Mouse (Mus musculus): ENCODE results near the gene Snph. TPM values are rescaled to one million over a fixed set of nuclear protein-coding genes. Genes with fewer than 3 reads are reported as not detected.

Snph gene
- polyA plus RNA-seq, 1 experiment from 2014 or later: 0.21 TPM

- ATAC-seq (ENCODE audit: insufficient number of reproducible peaks, low FRiP score, low TSS enrichment, low read depth) (no peak), DNase-seq (ENCODE audit: low spot score) (no peak)
- H3K4me2 ChIP-seq (ENCODE audit: low read depth, severe bottlenecking): no peak overlapping the region
- 32% methylated on average over 2 of the region's 2 CpGs for WGBS
- H3K36me3 ChIP-seq (ENCODE audit: control insufficient read depth, insufficient read depth, low read length): no peaks in the 10 kb centered on the region
- H3K9ac ChIP-seq (ENCODE audit: low read length): no peak overlapping the region
- no peaks in the 10 kb centered on the region for H3K9me3 ChIP-seq (ENCODE audit: control insufficient read depth, low read length)
- no peaks in the 10 kb centered on the region for H3K4me1 ChIP-seq (ENCODE audit: control insufficient read depth, insufficient read depth, low read length)
- no peak overlapping the region for H3K27ac ChIP-seq (replicated peaks; ENCODE audit: low read depth, low read length)
- no peak overlapping the region for H3K4me3 ChIP-seq (ENCODE audit: low read depth, low read length)
- H3K27me3 ChIP-seq (ENCODE audit: control insufficient read depth, insufficient read depth, low read length): peaks cover 32% of the 10 kb centered on the region
Observed at GRCm38 (mm10) chr2:151634903-151635302, 2.5 kb upstream of the Snph start.

GRCm38 (mm10) chr2:151632982-151633381, 589 bp upstream of the Snph start:
- H3K36me3 ChIP-seq (ENCODE audit: control insufficient read depth, insufficient read depth, low read length): no peaks in the 10 kb centered on the region
- ATAC-seq (ENCODE audit: insufficient number of reproducible peaks, low FRiP score, low TSS enrichment, low read depth) (no peak), DNase-seq (ENCODE audit: low spot score) (no peak)
- H3K9ac ChIP-seq (ENCODE audit: low read length): no peak overlapping the region
- no peaks in the 10 kb centered on the region for H3K4me1 ChIP-seq (ENCODE audit: control insufficient read depth, insufficient read depth, low read length)
- H3K4me2 ChIP-seq (ENCODE audit: low read depth, severe bottlenecking): no peak overlapping the region
- 34% methylated on average over 5 of the region's 5 CpGs for WGBS
- no peaks in the 10 kb centered on the region for H3K9me3 ChIP-seq (ENCODE audit: control insufficient read depth, low read length)
- H3K27me3 ChIP-seq (ENCODE audit: control insufficient read depth, insufficient read depth, low read length): peaks cover 32% of the 10 kb centered on the region
- H3K4me3 ChIP-seq (ENCODE audit: low read depth, low read length): no peak overlapping the region
- no peak overlapping the region for H3K27ac ChIP-seq (replicated peaks; ENCODE audit: low read depth, low read length)

GRCm38 (mm10) chr2:151631406-151632158, 811 bp downstream of the Snph start:
- no peaks in the 10 kb centered on the region for H3K9me3 ChIP-seq (ENCODE audit: control insufficient read depth, low read length)
- peak overlapping the region; percentile 98 for H3K4me2 ChIP-seq (ENCODE audit: low read depth, severe bottlenecking)
- peak overlapping the region; percentile 60 for H3K4me3 ChIP-seq (ENCODE audit: low read depth, low read length)
- no peak for ATAC-seq (ENCODE audit: insufficient number of reproducible peaks, low FRiP score, low TSS enrichment, low read depth)
- DNase-seq (ENCODE audit: low spot score): no peak
- H3K4me1 ChIP-seq (ENCODE audit: control insufficient read depth, insufficient read depth, low read length): no peaks in the 10 kb centered on the region
- H3K36me3 ChIP-seq (ENCODE audit: control insufficient read depth, insufficient read depth, low read length): no peaks in the 10 kb centered on the region
- peaks cover 32% of the 10 kb centered on the region for H3K27me3 ChIP-seq (ENCODE audit: control insufficient read depth, insufficient read depth, low read length)
- whole genome bisulfite sequencing: 3% methylated on average over 22 of the region's 22 CpGs
- no peak overlapping the region for H3K27ac ChIP-seq (replicated peaks; ENCODE audit: low read depth, low read length)
- peak overlapping the region; percentile 58 for H3K9ac ChIP-seq (ENCODE audit: low read length)

- H3K36me3 ChIP-seq (ENCODE audit: control insufficient read depth, insufficient read depth, low read length): no peaks in the 10 kb centered on the region
- 57% methylated on average over 7 of the region's 7 CpGs for WGBS
- ATAC-seq (ENCODE audit: insufficient number of reproducible peaks, low FRiP score, low TSS enrichment, low read depth): no peak
Observed at GRCm38 (mm10) chr2:151629310-151629709, 3.1 kb downstream of the Snph start.

GRCm38 (mm10) chr2:151628011-151628410, 4.4 kb downstream of the Snph start:
- no peaks in the 10 kb centered on the region for H3K4me1 ChIP-seq (ENCODE audit: control insufficient read depth, insufficient read depth, low read length)
- H3K9ac ChIP-seq (ENCODE audit: low read length): no peak overlapping the region
- no peak overlapping the region for H3K4me2 ChIP-seq (ENCODE audit: low read depth, severe bottlenecking)
- no peaks in the 10 kb centered on the region for H3K9me3 ChIP-seq (ENCODE audit: control insufficient read depth, low read length)
- H3K27ac ChIP-seq (replicated peaks; ENCODE audit: low read depth, low read length): no peak overlapping the region
- no peak overlapping the region for H3K4me3 ChIP-seq (ENCODE audit: low read depth, low read length)
- 95% methylated on average over 3 of the region's 3 CpGs for WGBS
- DNase-seq (ENCODE audit: low spot score) (no peak), ATAC-seq (ENCODE audit: insufficient number of reproducible peaks, low FRiP score, low TSS enrichment, low read depth) (no peak)
- peaks cover 25% of the 10 kb centered on the region for H3K27me3 ChIP-seq (ENCODE audit: control insufficient read depth, insufficient read depth, low read length)
- H3K36me3 ChIP-seq (ENCODE audit: control insufficient read depth, insufficient read depth, low read length): no peaks in the 10 kb centered on the region

More at GRCm38 (mm10) chr2:151629310-151629709, 3.1 kb downstream of the Snph start:
- Histone ChIP-seq H3K27ac (replicated peaks; ENCODE audit: low read depth, low read length) (no peak overlapping the region), H3K4me3 (ENCODE audit: low read depth, low read length) (no peak overlapping the region), H3K9me3 (ENCODE audit: control insufficient read depth, low read length) (no peaks in the 10 kb centered on the region), H3K9ac (ENCODE audit: low read length) (no peak overlapping the region), H3K27me3 (ENCODE audit: control insufficient read depth, insufficient read depth, low read length) (peaks cover 32% of the 10 kb centered on the region), H3K4me2 (ENCODE audit: low read depth, severe bottlenecking) (no peak overlapping the region), H3K4me1 (ENCODE audit: control insufficient read depth, insufficient read depth, low read length) (no peaks in the 10 kb centered on the region)
- no peak for DNase-seq (ENCODE audit: low spot score)

- 89% methylated on average over 7 of the region's 7 CpGs for WGBS
- H3K4me1 ChIP-seq (ENCODE audit: control insufficient read depth, insufficient read depth, low read length): no peaks in the 10 kb centered on the region
- peaks cover 10% of the 10 kb centered on the region; the same call in 1 of the 2 replicates for H3K27me3 ChIP-seq (ENCODE audit: control insufficient read depth, insufficient read depth, low read length)
- no peak overlapping the region for H3K4me3 ChIP-seq (ENCODE audit: low read depth, low read length)
- DNase-seq (ENCODE audit: low spot score) (no peak), ATAC-seq (ENCODE audit: insufficient number of reproducible peaks, low FRiP score, low TSS enrichment, low read depth) (no peak)
- no peaks in the 10 kb centered on the region for H3K36me3 ChIP-seq (ENCODE audit: control insufficient read depth, insufficient read depth, low read length)
- no peaks in the 10 kb centered on the region for H3K9me3 ChIP-seq (ENCODE audit: control insufficient read depth, low read length)
- no peak overlapping the region for H3K9ac ChIP-seq (ENCODE audit: low read length)
- no peak overlapping the region for H3K27ac ChIP-seq (replicated peaks; ENCODE audit: low read depth, low read length)
- no peak overlapping the region for H3K4me2 ChIP-seq (ENCODE audit: low read depth, severe bottlenecking)
Observed at GRCm38 (mm10) chr2:151626296-151626695, 6.1 kb downstream of the Snph start.

GRCm38 (mm10) chr2:151623776-151624175, 8.6 kb downstream of the Snph start:
- no peaks in the 10 kb centered on the region for H3K27me3 ChIP-seq (ENCODE audit: control insufficient read depth, insufficient read depth, low read length)
- 59% methylated on average over 3 of the region's 3 CpGs for WGBS
- no peaks in the 10 kb centered on the region for H3K9me3 ChIP-seq (ENCODE audit: control insufficient read depth, low read length)
- ATAC-seq (ENCODE audit: insufficient number of reproducible peaks, low FRiP score, low TSS enrichment, low read depth): no peak
- no peak for DNase-seq (ENCODE audit: low spot score)
- no peaks in the 10 kb centered on the region for H3K4me1 ChIP-seq (ENCODE audit: control insufficient read depth, insufficient read depth, low read length)
- H3K9ac ChIP-seq (ENCODE audit: low read length): no peak overlapping the region
- no peaks in the 10 kb centered on the region for H3K36me3 ChIP-seq (ENCODE audit: control insufficient read depth, insufficient read depth, low read length)
- no peak overlapping the region for H3K4me3 ChIP-seq (ENCODE audit: low read depth, low read length)
- no peak overlapping the region for H3K27ac ChIP-seq (replicated peaks; ENCODE audit: low read depth, low read length)
- H3K4me2 ChIP-seq (ENCODE audit: low read depth, severe bottlenecking): no peak overlapping the region

- no peak for ATAC-seq (ENCODE audit: insufficient number of reproducible peaks, low FRiP score, low TSS enrichment, low read depth)
- Histone ChIP-seq H3K36me3 (ENCODE audit: control insufficient read depth, insufficient read depth, low read length) (no peaks in the 10 kb centered on the region), H3K27ac (replicated peaks; ENCODE audit: low read depth, low read length) (no peak overlapping the region), H3K4me1 (ENCODE audit: control insufficient read depth, insufficient read depth, low read length) (no peaks in the 10 kb centered on the region), H3K9ac (ENCODE audit: low read length) (no peak overlapping the region), H3K4me3 (ENCODE audit: low read depth, low read length) (no peak overlapping the region), H3K27me3 (ENCODE audit: control insufficient read depth, insufficient read depth, low read length) (no peaks in the 10 kb centered on the region), H3K9me3 (ENCODE audit: control insufficient read depth, low read length) (no peaks in the 10 kb centered on the region), H3K4me2 (ENCODE audit: low read depth, severe bottlenecking) (no peak overlapping the region)
- 71% methylated on average over 6 of the region's 6 CpGs for WGBS
- DNase-seq (ENCODE audit: low spot score): no peak
Observed at GRCm38 (mm10) chr2:151616551-151617329, 15.7 kb downstream of the Snph start.

Measured in limb, embryonic 11.5 days (tissue).